Mouse (Mus musculus): ENCODE data around the gene Gga3. TPM values are rescaled to one million over a fixed set of nuclear protein-coding genes. Genes with fewer than 3 reads are reported as not detected.

The Gga3 gene
- polyA plus RNA-seq, 1 experiment from 2014 or later = 6.8 TPM

- Histone ChIP-seq H3K4me3 (ENCODE audit: low read depth, low read length) (no peak overlapping the region), H3K9ac (replicated peaks; ENCODE audit: low read depth) (no peak overlapping the region), H3K4me1 (ENCODE audit: insufficient read depth, low read depth, low read length) (no peaks in the 10 kb centered on the region), H3K27ac (ENCODE audit: low read length) (0 out of 2 replicates have a peak overlapping the region, but pooled peaks have one; percentile 20), H3K36me3 (ENCODE audit: insufficient read depth, low read length) (no peaks in the 10 kb centered on the region), H3K4me2 (replicated peaks; ENCODE audit: low read depth, low read length) (no peak overlapping the region), H3K9me3 (ENCODE audit: low read length) (no peaks in the 10 kb centered on the region), H3K27me3 (replicated peaks; ENCODE audit: insufficient read depth, low read length) (no peaks in the 10 kb centered on the region)
- 0 out of 2 replicates have a peak, but pooled peaks have one; percentile 6 for ATAC-seq
- no peak for DNase-seq (ENCODE audit: low spot score)
- 56% methylated on average over 4 of the region's 4 CpGs for WGBS
- TF ChIP-seq EP300 (IDR thresholded peaks at IDR 0.05) (no peak), CTCF (IDR thresholded peaks at IDR 0.05) (no peak)
Measured at GRCm38 (mm10) chr11:115639540-115639939, 35.7 kb upstream of the Gga3 start.

GRCm38 (mm10) chr11:115638498-115639409 lies 34.9 kb upstream of the Gga3 start:
- 54% methylated on average over 5 of the region's 5 CpGs for WGBS
- no peaks in the 10 kb centered on the region for H3K36me3 ChIP-seq (ENCODE audit: insufficient read depth, low read length)
- peak; percentile 70 for ATAC-seq
- no peak overlapping the region for H3K4me3 ChIP-seq (ENCODE audit: low read depth, low read length)
- H3K27ac ChIP-seq (ENCODE audit: low read length) = no peak overlapping the region
- no peaks in the 10 kb centered on the region for H3K4me1 ChIP-seq (ENCODE audit: insufficient read depth, low read depth, low read length)
- no peaks in the 10 kb centered on the region for H3K9me3 ChIP-seq (ENCODE audit: low read length)
- no peak overlapping the region for H3K4me2 ChIP-seq (replicated peaks; ENCODE audit: low read depth, low read length)
- TF ChIP-seq EP300 (IDR thresholded peaks at IDR 0.05) = no peak
- no peak for TF ChIP-seq CTCF (IDR thresholded peaks at IDR 0.05)
- peak; percentile 68 for DNase-seq (ENCODE audit: low spot score)
- no peaks in the 10 kb centered on the region for H3K27me3 ChIP-seq (replicated peaks; ENCODE audit: insufficient read depth, low read length)
- no peak overlapping the region for H3K9ac ChIP-seq (replicated peaks; ENCODE audit: low read depth)

GRCm38 (mm10) chr11:115636960-115637359 lies 33.1 kb upstream of the Gga3 start:
- TF ChIP-seq CTCF (IDR thresholded peaks at IDR 0.05) (no peak), EP300 (IDR thresholded peaks at IDR 0.05) (no peak)
- Histone ChIP-seq H3K4me2 (replicated peaks; ENCODE audit: low read depth, low read length) (no peak overlapping the region), H3K27ac (ENCODE audit: low read length) (no peak overlapping the region), H3K27me3 (replicated peaks; ENCODE audit: insufficient read depth, low read length) (no peaks in the 10 kb centered on the region), H3K9me3 (ENCODE audit: low read length) (no peaks in the 10 kb centered on the region), H3K4me1 (ENCODE audit: insufficient read depth, low read depth, low read length) (no peaks in the 10 kb centered on the region), H3K9ac (replicated peaks; ENCODE audit: low read depth) (no peak overlapping the region), H3K4me3 (ENCODE audit: low read depth, low read length) (no peak overlapping the region), H3K36me3 (ENCODE audit: insufficient read depth, low read length) (no peaks in the 10 kb centered on the region)
- no peak for DNase-seq (ENCODE audit: low spot score)
- WGBS = 66% methylated on average over 3 of the region's 3 CpGs
- ATAC-seq = no peak

- ATAC-seq (no peak), DNase-seq (ENCODE audit: low spot score) (no peak)
- no peaks in the 10 kb centered on the region for H3K9me3 ChIP-seq (ENCODE audit: low read length)
- WGBS = 70% methylated on average over 8 of the region's 8 CpGs
- TF ChIP-seq CTCF (IDR thresholded peaks at IDR 0.05) (no peak), EP300 (IDR thresholded peaks at IDR 0.05) (no peak)
- no peak overlapping the region for H3K4me2 ChIP-seq (replicated peaks; ENCODE audit: low read depth, low read length)
- no peaks in the 10 kb centered on the region for H3K36me3 ChIP-seq (ENCODE audit: insufficient read depth, low read length)
- H3K4me1 ChIP-seq (ENCODE audit: insufficient read depth, low read depth, low read length) = no peaks in the 10 kb centered on the region
- H3K4me3 ChIP-seq (ENCODE audit: low read depth, low read length) = no peak overlapping the region
- H3K27me3 ChIP-seq (replicated peaks; ENCODE audit: insufficient read depth, low read length) = no peaks in the 10 kb centered on the region
- no peak overlapping the region for H3K9ac ChIP-seq (replicated peaks; ENCODE audit: low read depth)
- no peak overlapping the region for H3K27ac ChIP-seq (ENCODE audit: low read length)
Measured at GRCm38 (mm10) chr11:115635484-115635883, 31.6 kb upstream of the Gga3 start.

- TF ChIP-seq EP300 (IDR thresholded peaks at IDR 0.05) = no peak
- no peak for TF ChIP-seq CTCF (IDR thresholded peaks at IDR 0.05)
- DNase-seq (ENCODE audit: low spot score) (no peak), ATAC-seq (no peak)
- Histone ChIP-seq H3K27me3 (replicated peaks; ENCODE audit: insufficient read depth, low read length) (no peaks in the 10 kb centered on the region), H3K9ac (replicated peaks; ENCODE audit: low read depth) (no peak overlapping the region), H3K4me3 (ENCODE audit: low read depth, low read length) (no peak overlapping the region), H3K27ac (ENCODE audit: low read length) (no peak overlapping the region), H3K9me3 (ENCODE audit: low read length) (no peaks in the 10 kb centered on the region), H3K4me1 (ENCODE audit: insufficient read depth, low read depth, low read length) (no peaks in the 10 kb centered on the region), H3K4me2 (replicated peaks; ENCODE audit: low read depth, low read length) (no peak overlapping the region), H3K36me3 (ENCODE audit: insufficient read depth, low read length) (no peaks in the 10 kb centered on the region)
- 82% methylated on average over 8 of the region's 8 CpGs for WGBS
Measured at GRCm38 (mm10) chr11:115635041-115635440, 31.2 kb upstream of the Gga3 start.

GRCm38 (mm10) chr11:115634109-115634508 lies 30.3 kb upstream of the Gga3 start:
- H3K4me1 ChIP-seq (ENCODE audit: insufficient read depth, low read depth, low read length) = no peaks in the 10 kb centered on the region
- ATAC-seq = peak; percentile 42
- H3K27ac ChIP-seq (ENCODE audit: low read length) = no peak overlapping the region
- WGBS = 58% methylated on average over 4 of the region's 4 CpGs
- DNase-seq (ENCODE audit: low spot score) = peak; percentile 62
- no peak overlapping the region for H3K4me3 ChIP-seq (ENCODE audit: low read depth, low read length)
- H3K4me2 ChIP-seq (replicated peaks; ENCODE audit: low read depth, low read length) = no peak overlapping the region
- TF ChIP-seq CTCF (IDR thresholded peaks at IDR 0.05) (no peak), EP300 (IDR thresholded peaks at IDR 0.05) (no peak)
- H3K27me3 ChIP-seq (replicated peaks; ENCODE audit: insufficient read depth, low read length) = no peaks in the 10 kb centered on the region
- H3K9me3 ChIP-seq (ENCODE audit: low read length) = no peaks in the 10 kb centered on the region
- no peak overlapping the region for H3K9ac ChIP-seq (replicated peaks; ENCODE audit: low read depth)
- no peaks in the 10 kb centered on the region for H3K36me3 ChIP-seq (ENCODE audit: insufficient read depth, low read length)

Measured in lung, postnatal 0 days (tissue).